Mouse (Mus musculus): ENCODE data around the gene Fmnl2.

The Fmnl2 gene

DNA sequence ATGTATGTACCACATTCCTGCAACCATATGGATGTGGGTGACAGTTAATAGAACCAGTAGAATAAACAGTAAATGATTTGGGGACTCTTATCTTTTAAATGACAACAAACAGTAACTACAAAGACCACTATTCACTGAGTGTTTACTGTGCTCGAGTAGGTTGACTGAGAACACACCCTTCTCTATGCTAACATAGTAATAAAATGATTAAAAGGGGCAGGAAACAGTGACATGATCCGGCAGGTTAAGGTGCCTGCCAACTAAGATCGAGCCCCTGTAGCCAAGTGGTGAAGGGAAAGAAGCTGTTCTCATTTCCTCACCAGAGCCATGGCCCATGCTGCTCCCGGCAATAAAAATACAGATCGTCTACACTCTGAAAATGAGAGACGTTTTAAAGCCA, 271.4 kb downstream of the Fmnl2 start:
- no peak for DNase-seq

DNA sequence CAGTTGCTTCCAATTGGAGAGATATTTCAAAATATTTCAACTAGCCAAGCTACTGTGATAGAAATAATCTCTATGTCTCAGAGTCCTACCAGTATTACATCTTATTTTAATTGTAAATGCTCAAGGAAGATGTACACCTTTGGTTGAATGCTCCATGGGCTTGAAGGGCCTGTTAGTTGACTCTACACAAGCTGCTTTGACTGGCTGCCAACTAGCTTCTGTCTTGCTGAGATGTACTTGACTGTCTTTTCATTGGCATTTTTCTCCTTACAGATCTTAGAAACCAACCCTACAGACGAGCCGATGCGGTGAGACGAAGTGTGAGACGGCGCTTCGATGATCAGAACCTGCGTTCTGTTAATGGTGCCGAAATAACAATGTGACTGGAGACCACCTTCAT, 273.9 kb downstream of the Fmnl2 start:
- no peak for DNase-seq

DNA sequence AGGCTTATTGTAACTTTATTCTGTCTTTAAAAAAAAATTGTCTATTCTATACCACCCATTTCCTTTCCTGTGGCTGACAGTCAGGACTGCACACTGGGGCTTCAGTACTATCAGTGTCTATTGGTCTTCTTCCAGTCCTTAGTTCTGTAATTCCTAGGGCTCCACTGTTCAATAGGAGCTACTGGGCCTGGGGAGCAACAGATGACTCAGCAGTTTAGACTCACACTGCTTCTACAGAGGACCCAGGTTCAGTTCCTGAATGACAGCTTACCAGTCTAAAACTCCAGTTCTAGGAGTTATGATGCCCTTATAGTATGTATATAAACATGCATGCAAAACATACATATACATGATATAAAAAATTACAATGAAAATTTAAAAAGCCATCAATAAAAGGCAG, 289.2 kb downstream of the Fmnl2 start:
- no peak for DNase-seq

DNA sequence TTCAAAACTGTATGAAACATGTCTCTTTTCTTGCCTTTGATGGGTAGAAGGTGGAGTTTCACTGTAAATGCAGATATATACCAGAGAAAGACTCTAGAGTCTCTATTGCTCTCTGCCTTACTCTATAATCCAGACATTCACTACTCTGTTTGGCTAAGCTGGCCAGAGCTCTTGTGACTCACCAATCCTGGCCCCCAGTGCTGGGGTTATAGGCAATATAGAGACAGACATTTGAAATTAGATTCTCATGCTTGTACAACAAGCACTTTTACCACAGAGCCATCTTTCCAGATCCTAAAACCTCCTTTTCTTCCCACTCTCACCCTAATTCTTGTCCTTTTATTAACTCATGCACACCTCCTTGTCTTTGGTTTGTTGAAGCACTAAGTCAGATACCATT, 316.3 kb downstream of the Fmnl2 start:
- no peak for DNase-seq

DNA sequence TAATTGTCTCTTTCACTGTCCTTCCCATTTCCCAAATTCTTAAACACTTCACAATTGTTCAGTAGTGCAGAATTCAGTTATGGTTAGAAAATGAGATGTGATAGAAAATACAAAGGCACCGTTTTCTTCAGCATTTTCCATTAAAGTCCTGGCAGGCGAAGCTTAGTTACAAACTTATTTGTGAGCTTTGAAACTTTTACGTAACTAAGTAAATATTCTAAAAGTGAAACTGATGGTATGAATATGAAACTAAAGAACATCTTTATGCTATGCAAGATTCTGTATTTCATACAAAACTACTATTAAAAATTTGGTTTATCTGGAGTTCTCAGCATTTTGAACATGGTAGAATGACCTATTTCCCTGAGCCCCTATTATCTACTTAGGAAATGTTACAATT, 321.3 kb downstream of the Fmnl2 start:
- DNase-seq, result no peak

DNA sequence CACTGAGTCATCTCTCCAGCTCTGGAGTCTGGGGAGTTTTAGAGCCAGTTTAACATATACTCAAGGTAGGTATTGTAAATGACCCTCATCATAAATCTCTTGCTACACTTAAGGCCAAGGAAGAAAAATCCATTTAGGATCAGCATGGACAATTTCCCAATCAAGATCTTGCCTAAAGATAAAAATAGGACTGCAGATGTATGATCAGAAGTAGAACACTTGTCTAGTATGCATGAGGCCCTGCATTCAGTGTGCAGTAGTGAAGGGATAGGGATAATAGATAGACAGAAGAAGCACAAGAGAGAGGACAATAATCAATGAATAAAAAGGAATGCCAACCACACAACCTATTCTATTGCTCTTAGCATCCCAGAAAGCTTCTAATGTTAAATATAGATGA, 322.2 kb downstream of the Fmnl2 start:
- no peak for DNase-seq

All from retina, postnatal 1 day (tissue).